Mouse (Mus musculus) kidney, postnatal 0 days (tissue): ENCODE data around the gene Wt1. TPM values are rescaled to one million over a fixed set of nuclear protein-coding genes. Genes with fewer than 3 reads are reported as not detected.

ENCODE experiments used
- ATAC-seq: fragments of 200-750 bp; cut with Nextera tagmentation; replicated peaks from 2 replicates; pipeline ENCODE4 v1.8.0; 2017; ENCODE audit warnings: low read depth, moderate number of reproducible peaks, moderate TSS enrichment, moderate library complexity; ENCODE audit not compliant: low FRiP score
- DNase-seq: peaks from one replicate; pipeline ENCODE4 v3.0.0-alpha.2; 2016; ENCODE audit warnings: low spot score
- H3K27ac ChIP-seq: fragments of 300-500 bp; sonication (generic); 2 replicates; pipeline ENCODE4 v1.5.1; 2014; ENCODE audit warnings: mild to moderate bottlenecking
- H3K27me3 ChIP-seq: fragments of 300-500 bp; sonication (generic); 2 replicates; pipeline ENCODE4 v1.6.1; 2014; ENCODE audit warnings: low read length, mixed read lengths; ENCODE audit not compliant: insufficient read depth
- H3K36me3 ChIP-seq: fragments of 300-500 bp; sonication (generic); 2 replicates; pipeline ENCODE4 v1.6.1; 2014; ENCODE audit warnings: low read length, mixed read lengths; ENCODE audit not compliant: insufficient read depth
- H3K4me1 ChIP-seq: fragments of 300-500 bp; sonication (generic); replicated peaks from 2 replicates; pipeline ENCODE4 v1.6.1; 2014; ENCODE audit warnings: antibody characterized with exemption, low read length, mixed read lengths; ENCODE audit not compliant: insufficient read depth
- H3K4me2 ChIP-seq: fragments of 300-500 bp; sonication (generic); 2 replicates; pipeline ENCODE4 v1.6.1; 2014; ENCODE audit warnings: mild to moderate bottlenecking, low read length, moderate library complexity, mixed read lengths
- H3K4me3 ChIP-seq: fragments of 300-500 bp; sonication (generic); replicated peaks from 2 replicates; pipeline ENCODE4 v1.5.1; 2014; ENCODE audit warnings: low read depth, low read length
- H3K9ac ChIP-seq: fragments of 300-500 bp; sonication (generic); 2 replicates; pipeline ENCODE4 v1.6.1; 2014; ENCODE audit warnings: low read depth, low read length
- H3K9me3 ChIP-seq: fragments of 300-500 bp; sonication (generic); replicated peaks from 2 replicates; pipeline ENCODE4 v1.6.1; 2016; ENCODE audit warnings: low read length, inconsistent platforms, mixed read lengths
- CTCF ChIP-seq: IDR thresholded peaks from 2 replicates; pipeline ENCODE4 v1.5.1; 2016; ENCODE audit warnings: antibody characterized with exemption, low read depth, mild to moderate bottlenecking, moderate library complexity
- WGBS: fragments of 180-500 bp; shearing (Covaris S2); extraction: QIAGEN DNeasy Blood & Tissue Kit; methylation state at CpG from one replicate; pipeline ENCODE4 v1.1.7; 2014; 5-methylcytosine and 5-hydroxymethylcytosine counted together
- polyA plus RNA-seq: library from polyadenylated mRNA; unstranded; fragments of >200 nt; fragmentation: Nextera tagmentation; extraction: Ambion mirVana; gene quantifications from 2 replicates; pipeline ENCODE4 v1.2.1, GENCODE M21; 2015

Wt1 gene
- polyA plus RNA-seq, 1 experiment from 2014 or later: 95.7 TPM

DNA sequence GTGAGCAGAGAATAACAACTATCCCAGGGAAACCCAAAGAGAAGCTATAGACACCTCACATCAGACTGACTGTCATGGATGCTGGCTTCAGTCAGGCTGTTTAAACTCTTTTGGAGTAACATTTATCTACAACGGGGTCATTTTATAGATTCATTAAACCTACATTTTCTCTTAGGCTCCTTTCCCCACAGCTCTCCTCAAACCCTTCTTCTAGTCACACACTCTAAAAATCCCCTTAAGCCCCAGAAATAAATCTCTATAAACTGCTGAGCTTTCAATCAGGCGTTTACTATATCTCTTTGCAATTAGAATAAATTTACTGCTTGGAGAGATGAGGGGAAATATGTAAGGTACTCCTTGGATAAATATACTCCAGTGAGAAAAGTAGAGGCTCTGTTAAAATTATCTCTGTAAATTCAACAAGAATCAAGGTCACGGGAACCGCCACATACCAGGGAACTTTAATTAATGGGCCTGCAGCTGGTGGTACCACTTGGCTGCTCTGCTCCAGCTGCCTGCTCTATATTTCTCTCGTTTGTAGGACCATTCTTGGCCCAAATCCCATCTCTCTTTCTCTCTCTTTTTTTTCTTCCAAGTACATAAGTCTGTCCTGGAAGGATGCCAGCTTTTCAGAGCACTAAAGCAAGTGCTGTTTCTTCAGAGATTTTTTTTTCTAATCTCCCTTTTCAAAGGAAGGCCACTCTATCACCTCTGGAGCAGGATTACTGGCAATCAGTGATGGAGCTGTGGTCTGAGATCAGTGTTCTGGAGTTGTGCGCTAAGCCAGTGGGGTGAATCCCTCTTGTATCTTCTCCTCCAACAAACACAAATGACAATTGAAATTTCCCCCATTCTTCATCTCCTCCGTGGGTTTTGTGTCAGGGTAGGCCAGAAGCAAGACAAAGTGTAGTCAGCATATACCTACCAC is 36.5 kb upstream of the Wt1 start:
- H3K4me2 ChIP-seq: no peak overlapping the region
- H3K36me3 ChIP-seq: no peaks in the 10 kb centered on the region
- peaks cover 3% of the 10 kb centered on the region for H3K4me1 ChIP-seq
- no peak overlapping the region for H3K4me3 ChIP-seq
- ATAC-seq (no peak), DNase-seq (peak; percentile 85)
- no peak for TF ChIP-seq CTCF
- 16% methylated on average over 7 of the region's 7 CpGs for WGBS
- no peaks in the 10 kb centered on the region for H3K9me3 ChIP-seq
- H3K9ac ChIP-seq: no peak overlapping the region
- no peaks in the 10 kb centered on the region for H3K27me3 ChIP-seq
- peak overlapping the region; percentile 20; the same call in 1 of the 2 replicates for H3K27ac ChIP-seq

DNA sequence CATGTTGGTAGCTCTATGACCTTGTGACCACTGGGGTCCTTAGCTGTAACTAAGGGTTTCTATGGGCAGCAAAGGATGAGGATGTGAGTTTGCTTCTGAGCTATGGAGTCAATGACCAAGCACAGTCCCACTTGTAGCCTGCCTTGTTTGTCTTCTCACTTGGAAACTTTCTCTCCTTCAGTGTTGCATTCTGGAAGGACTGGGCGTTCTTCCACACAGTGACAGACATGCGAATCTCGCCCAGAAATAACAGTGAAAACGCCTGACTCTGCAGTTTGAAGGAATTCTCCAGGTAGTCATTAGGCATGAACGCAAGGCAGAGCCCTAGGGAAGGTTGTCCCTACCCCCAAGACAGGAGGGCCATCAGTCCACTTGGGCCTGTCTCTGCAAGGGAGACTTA is 35.3 kb upstream of the Wt1 start:
- no peak overlapping the region for H3K4me2 ChIP-seq
- no peaks in the 10 kb centered on the region for H3K27me3 ChIP-seq
- no peak for ATAC-seq
- WGBS: 63% methylated on average over 5 of the region's 5 CpGs
- peaks cover 3% of the 10 kb centered on the region for H3K4me1 ChIP-seq
- no peak overlapping the region for H3K9ac ChIP-seq
- DNase-seq: no peak
- no peak for TF ChIP-seq CTCF
- H3K36me3 ChIP-seq: no peaks in the 10 kb centered on the region
- no peaks in the 10 kb centered on the region for H3K9me3 ChIP-seq
- no peak overlapping the region for H3K27ac ChIP-seq
- H3K4me3 ChIP-seq: no peak overlapping the region

DNA sequence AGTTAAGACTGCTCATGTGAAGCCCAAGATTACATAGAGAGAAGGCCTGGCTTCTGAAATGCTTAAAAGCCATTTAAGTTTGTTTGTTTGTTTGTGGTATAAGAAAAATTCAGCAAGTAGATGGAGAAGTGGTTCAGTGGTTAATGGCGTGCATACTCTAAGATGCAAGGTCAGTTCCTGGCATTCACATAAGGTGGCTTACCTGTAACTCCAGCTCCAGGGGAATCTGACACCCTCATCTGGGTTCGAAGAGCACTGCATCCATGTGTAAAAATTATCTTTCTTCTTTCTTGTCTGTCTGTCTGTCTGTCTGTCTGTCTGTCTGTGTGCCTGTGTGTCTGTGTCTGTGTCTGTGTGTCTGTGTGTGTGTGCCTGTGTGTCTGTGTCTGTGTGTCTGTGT is 34.6 kb upstream of the Wt1 start, which contains the start of gene Gm11060:
Gene Gm11060, plus strand, starts transcription at position 301 of the 400 bp plus-strand sequence.
- Histone ChIP-seq H3K27ac (no peak within 1 kb of the TSS), H3K27me3 (no peaks in the 10 kb centered on the region), H3K4me3 (no peak within 1 kb of the TSS), H3K36me3 (no peaks in the 10 kb centered on the region), H3K9me3 (no peaks in the 10 kb centered on the region), H3K4me1 (peaks cover 3% of the 10 kb centered on the region), H3K4me2 (no peak within 1 kb of the TSS), H3K9ac (no peak within 1 kb of the TSS)
- no peak for TF ChIP-seq CTCF
- no peak for DNase-seq
- no peak for ATAC-seq
- 84% methylated on average over 2 of the region's 2 CpGs for WGBS

DNA sequence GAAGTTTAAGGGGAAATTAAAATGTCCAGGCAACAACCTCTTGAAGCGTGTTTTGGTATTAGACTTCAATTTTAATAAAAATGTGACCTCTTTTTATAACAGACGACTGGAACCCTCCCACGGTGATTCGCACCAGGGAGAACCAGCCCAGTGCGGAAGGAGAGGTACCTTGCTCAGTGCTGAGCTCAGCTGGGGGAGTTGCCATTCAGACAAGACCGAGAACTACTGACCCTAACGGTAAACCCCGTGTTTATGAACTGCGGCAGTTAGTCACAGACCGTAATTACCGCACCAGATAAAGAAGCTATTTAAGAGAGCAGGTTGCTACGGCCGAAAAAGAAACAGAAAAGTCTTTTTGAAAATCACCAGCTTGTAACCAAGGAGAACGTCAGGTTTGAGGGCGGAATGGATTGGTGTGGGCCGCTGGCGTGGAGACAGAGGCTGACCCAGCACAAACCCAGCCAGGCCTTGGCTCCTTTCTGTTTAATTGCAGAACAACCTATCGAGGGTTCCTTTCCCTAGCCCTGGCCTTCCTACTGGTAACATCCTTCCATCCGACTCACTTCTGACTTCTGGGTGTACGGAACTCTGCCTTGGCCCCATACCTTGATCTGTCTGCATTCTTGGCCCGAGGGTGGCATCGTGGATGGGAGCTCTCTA is 28.9 kb upstream of the Wt1 start:
- WGBS: 40% methylated on average over 22 of the region's 22 CpGs
- H3K9me3 ChIP-seq: no peaks in the 10 kb centered on the region
- ATAC-seq (peak; percentile 57), DNase-seq (peak; percentile 70)
- H3K27ac ChIP-seq: peak overlapping the region; percentile 44; the same call in 1 of the 2 replicates
- no peaks in the 10 kb centered on the region for H3K27me3 ChIP-seq
- H3K9ac ChIP-seq: no peak overlapping the region
- no peaks in the 10 kb centered on the region for H3K36me3 ChIP-seq
- no peak for TF ChIP-seq CTCF
- no peak overlapping the region for H3K4me3 ChIP-seq
- peak overlapping the region; percentile 16; the same call in 1 of the 2 replicates for H3K4me2 ChIP-seq
- 0 out of 2 replicates have a peak, but pooled peaks cover 12% of the 10 kb centered on the region for H3K4me1 ChIP-seq

DNA sequence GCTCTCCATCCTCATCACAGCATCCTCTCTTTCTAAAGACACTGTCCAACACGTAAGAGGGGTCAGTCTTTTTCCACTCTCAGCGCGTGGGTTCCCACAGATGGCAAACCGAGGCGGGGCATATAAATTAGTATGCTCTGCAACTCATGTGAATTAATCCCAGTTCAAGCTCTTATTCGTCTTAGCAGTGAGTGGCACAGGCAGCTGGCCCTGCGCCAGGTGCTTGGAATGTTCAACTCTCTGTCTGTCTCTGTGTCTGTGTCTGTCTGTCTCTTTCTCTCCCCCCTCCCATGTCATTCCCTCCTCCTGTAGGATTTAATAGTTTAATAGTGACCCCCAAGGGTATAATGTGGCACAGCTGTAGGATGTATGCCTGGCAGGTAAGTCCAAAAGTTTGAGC is 26.9 kb upstream of the Wt1 start:
- TF ChIP-seq CTCF: no peak
- H3K36me3 ChIP-seq: no peaks in the 10 kb centered on the region
- H3K4me2 ChIP-seq: no peak overlapping the region
- WGBS: 78% methylated on average over 7 of the region's 7 CpGs
- no peaks in the 10 kb centered on the region for H3K27me3 ChIP-seq
- H3K4me1 ChIP-seq: 0 out of 2 replicates have a peak, but pooled peaks cover 12% of the 10 kb centered on the region
- DNase-seq (no peak), ATAC-seq (no peak)
- no peak overlapping the region for H3K27ac ChIP-seq
- no peak overlapping the region for H3K4me3 ChIP-seq
- no peak overlapping the region for H3K9ac ChIP-seq
- H3K9me3 ChIP-seq: no peaks in the 10 kb centered on the region

GRCm38 (mm10) chr2:105100541-105100940 is 25.8 kb upstream of the Wt1 start:
- Histone ChIP-seq H3K9ac (no peak overlapping the region), H3K27me3 (no peaks in the 10 kb centered on the region), H3K36me3 (no peaks in the 10 kb centered on the region), H3K27ac (peak overlapping the region; percentile 13; the same call in 1 of the 2 replicates), H3K4me3 (no peak overlapping the region), H3K4me1 (0 out of 2 replicates have a peak, but pooled peaks cover 12% of the 10 kb centered on the region), H3K9me3 (no peaks in the 10 kb centered on the region), H3K4me2 (no peak overlapping the region)
- no peak for DNase-seq
- WGBS: 26% methylated on average over 7 of the region's 7 CpGs
- no peak for TF ChIP-seq CTCF
- no peak for ATAC-seq
